Mouse (Mus musculus) thymus, postnatal 25 days (tissue): ENCODE results near the gene Ick.
"Not testable (repeated sequence)": the region's sequence is repeated elsewhere in the genome, so short reads cannot be mapped to it uniquely, and the experiment has no call there.

Experiments used
- DNase-seq: peaks from one replicate; pipeline ENCODE4 v3.0.0; 2022

Ick gene

DNA sequence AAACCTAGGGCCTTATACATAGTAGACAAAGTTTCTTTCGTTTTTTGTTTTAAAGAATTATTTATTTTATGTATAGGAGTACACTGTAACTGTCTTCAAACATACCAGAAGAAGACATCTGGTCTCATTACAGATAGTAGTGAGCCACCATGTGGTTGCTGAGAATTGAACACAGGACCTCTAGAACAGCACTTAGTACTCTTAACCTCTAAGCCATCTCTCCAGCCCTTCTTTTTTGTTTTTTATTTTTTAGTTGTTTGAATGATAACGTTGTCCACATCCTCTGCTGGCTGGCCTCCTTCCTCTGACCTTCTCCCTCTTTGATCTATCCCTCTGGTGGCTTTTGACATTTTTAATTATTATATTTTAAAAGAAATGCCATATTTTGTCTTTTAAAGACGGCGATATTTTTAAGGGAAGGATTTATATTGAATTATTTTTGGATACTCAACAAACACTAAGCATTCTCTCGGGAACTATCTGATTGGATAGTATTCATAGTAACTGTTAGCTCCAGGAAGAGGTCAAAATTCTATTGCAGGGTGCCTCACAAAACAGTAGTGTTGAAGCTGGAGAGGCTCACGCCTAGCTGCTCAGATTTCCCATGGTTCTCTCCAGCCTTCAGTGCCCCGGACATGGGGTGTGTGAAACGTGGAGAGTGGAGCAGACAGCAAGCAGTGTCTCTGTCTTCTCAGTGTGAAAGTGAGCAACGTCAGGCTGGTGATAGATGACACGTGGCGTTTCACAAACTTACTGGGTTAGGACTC is 45.4 kb downstream of the Ick start:
- DNase-seq = no peak

GRCm38 (mm10) chr9:78157221-78157620 is 48.2 kb downstream of the Ick start:
- DNase-seq = no peak

GRCm38 (mm10) chr9:78163291-78163690 is 54.3 kb downstream of the Ick start:
- no peak for DNase-seq

- no peak for DNase-seq
These were observed 55.7 kb downstream of the Ick start for GRCm38 (mm10) chr9:78164741-78165140.

DNA sequence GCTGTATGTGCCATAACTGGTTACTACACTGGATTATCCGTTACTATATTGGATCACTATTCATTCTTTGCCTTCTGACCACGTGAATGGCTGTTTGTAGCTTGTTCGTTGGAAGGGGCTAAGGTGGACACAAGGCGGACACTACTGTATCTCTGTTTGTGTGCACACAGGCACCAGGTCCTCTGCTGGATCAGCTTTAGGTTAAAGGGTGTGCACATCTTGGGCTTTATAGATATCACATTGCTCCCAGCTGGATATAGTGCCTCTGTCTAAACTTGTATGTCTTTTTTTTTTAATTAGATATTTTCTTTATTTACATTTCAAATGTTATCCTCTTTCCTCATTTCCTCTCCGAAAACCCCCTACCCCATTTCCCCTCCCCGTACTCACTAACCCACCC is 56.5 kb downstream of the Ick start:
- DNase-seq = no peak

DNA sequence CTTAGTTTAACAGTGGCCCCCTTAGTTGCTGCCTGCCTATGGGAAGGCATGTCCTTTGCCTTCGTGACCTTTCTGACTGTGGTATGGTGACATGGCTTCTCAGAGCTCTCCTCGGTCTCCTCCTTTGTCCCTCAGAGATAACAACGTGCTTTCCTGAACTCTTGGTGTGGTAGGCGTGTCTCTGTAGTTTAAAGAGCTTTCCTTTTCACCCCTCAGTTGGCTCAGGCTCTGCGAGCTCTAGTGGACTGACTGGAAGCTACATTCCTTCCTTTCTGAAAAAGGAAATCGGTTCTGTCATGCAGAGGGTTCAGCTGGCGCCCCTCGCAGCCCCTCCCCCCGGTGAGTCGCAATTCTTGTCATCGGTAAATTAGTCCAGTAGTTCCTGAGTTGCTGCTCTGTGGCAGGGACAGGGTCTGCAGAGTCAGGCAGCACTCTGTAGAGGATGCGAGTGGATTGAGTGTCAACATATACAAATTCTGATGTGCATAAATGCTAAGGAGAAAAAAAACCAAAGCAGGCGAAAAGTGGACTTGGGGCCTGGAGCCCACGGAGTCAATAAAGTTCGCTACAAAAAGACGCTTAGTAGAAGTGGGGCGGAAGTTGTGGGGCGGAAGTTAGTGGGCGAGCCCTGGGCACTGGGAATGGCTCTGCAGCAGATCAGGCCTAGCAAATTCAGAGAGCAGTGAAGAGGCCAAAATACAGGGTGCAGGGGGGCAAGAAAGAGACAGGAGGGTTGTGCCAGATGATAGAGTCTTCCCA is 57.9 kb downstream of the Ick start:
- DNase-seq = no peak

DNA sequence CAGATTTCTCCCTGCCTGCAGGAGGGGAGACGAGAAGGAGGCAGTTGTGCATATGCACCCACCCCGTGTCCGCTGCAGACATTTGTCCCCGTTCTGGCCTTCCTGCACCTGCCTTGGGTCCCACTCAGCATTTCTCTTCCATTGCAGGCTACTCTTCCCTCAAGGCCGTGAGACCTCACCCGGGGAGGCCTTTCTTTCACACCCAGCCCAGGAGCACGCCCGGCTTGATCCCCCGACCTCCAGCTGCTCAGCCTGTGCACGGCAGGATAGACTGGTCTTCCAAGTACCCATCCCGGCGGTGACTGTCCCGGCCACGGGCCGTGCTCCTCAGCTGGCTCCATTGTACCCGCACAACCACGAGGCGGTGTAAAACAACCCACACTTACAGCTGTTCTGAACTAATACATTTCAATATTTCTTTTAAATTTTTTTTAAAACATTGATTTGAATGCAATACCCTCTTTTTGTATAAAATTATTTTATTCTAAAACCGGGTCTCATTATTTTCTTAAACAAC is 58.5 kb downstream of the Ick start:
- no peak for DNase-seq

DNA sequence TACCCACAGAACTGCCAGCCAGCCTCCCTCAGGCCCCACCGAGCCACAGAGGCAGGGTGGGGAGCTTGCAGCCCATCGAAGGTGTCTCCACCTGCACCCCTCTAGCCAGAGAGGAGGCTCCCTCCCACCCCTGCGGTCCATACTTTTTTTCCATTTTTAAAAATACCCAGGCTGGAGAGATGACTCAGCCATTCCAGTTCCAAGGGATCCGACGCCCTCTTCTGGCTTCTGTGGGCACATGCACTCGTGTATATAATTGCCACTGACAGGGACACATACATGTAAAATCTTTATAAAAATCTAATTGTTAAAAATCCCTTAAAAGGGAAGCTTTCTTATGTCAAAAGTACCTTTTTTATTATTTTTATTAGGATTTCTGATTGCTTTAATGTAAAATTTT is 59.9 kb downstream of the Ick start:
- no peak for DNase-seq

- DNase-seq = no peak
These were observed 65.0 kb downstream of the Ick start for GRCm38 (mm10) chr9:78174016-78174415.

DNA sequence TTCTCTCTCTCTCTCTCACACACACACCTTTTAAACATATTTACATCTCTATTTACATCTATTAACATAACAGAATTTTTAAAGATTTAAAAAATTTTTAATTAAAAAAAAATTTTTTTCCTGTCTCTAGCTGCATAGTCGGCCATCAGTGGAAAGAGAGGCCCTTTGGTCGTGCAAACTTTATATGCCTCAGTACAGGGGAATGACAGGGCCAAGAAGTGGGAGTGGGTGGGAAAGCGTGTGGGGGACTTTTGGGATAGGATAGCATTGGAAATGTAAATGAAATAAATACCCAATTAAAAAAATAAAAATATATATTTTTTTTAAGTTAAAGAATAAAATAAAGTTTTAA is 65.9 kb downstream of the Ick start:
- not testable (repeated sequence) for DNase-seq

DNA sequence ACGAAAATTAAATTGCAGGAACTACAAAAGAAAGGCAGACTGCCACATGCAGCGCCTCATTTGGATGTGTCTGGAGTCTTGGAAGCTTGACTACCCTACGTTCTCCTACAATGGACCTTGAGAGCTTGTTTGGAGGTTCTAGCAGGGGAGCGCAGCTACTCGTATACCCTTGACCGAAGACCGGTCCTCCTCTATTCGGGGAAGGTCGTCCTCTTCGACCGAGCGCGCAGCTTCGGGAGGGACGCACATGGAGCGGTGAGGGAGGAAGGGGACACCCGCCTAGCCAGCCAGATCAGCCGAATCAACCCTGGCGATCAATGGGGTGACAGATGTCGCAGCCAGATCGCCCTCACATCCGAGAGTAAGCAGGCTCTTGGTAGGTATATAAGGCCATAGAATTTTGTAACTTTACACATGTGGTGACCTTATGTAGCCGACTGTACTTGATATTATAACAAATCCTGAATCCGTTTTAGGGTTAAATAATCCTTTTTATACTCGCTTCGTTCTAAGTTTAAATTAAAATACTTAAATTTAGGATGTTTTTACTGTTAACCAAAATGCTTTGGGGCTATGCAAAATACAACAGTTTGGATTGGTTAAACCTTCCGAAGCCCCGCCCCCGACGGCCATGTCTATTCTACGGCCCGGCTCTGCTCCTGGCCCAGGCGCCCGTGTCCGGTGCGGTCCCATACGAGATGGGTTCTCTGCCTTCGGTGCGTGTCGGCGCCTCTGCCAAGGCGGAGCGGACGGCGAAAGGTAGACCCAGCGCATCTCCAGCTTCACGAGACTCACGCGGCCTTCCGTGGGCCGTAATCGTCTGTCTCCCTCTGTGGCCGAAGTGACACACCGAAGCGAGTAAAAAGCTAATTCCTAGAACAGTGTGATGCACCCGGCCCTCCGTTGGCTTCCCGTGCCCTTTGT is 66.5 kb downstream of the Ick start:
- peak; percentile 94 for DNase-seq

GRCm38 (mm10) chr9:78176201-78176727 is 67.3 kb downstream of the Ick start:
- peak; percentile 63 for DNase-seq

DNA sequence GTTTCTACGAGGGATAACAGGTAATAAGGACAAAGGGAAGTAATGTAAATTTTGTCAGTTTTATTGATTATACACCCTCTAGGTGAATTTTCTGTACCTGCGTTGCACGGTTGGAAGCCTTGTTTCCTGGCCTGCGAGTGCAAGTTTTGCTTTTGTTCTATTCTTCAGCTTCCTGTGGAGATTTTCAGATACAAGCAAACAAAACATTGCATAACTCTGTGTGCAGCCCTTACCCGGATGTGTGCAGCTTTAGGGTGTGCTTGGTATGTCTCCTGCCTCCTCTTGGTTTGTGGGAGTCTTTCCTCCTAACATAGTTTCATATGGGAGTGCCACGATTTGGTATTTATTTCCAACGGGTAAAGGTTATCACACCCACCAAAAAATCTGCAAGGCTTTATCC is 67.8 kb downstream of the Ick start:
- DNase-seq = peak; percentile 50

DNA sequence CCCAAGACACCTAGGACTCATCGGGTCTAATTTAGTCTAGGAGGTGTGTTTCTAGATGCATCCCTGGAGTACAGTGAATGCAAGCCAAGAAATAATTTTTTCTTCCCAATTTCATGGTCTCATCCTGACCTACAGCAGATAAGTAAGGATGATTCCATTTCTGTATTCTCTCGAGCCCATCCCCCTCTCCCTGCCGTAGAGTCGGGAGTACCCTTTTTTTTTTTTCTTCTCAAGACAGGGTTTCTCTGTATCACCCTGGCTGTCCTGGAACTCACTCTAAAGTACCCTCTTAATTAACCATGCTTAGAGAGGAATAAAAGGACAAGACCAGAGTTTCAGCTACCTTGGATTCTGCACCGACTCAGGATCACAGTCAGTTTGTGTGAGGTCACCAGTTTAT is 69.2 kb downstream of the Ick start:
- DNase-seq = no peak

DNA sequence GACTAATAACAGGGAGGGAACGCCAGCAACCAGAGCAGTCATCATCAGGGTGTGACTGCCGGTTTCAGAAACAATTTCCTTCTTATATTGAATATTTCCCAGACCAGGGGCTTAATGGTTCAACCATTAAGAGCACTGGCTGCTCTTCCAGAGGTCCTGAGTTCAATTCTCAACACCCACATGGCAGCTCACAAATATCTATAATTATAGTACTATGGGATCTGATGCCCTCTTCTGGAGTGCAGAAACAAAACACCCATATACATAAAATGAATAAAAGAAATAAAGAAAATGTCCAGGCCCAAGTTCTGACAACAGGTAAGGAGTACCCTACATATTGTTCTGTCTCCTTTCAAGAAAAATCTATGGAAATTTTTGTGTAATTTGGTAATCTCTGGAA is 70.1 kb downstream of the Ick start:
- no peak for DNase-seq

- not testable (repeated sequence) for DNase-seq
These were observed 73.5 kb downstream of the Ick start, which contains the start of gene Gsta4 for GRCm38 (mm10) chr9:78182474-78182873. Gsta4 (plus strand) TSS chr9:78182774.

- no peak for DNase-seq
These were observed 76.7 kb downstream of the Ick start for GRCm38 (mm10) chr9:78185686-78186085.

DNA sequence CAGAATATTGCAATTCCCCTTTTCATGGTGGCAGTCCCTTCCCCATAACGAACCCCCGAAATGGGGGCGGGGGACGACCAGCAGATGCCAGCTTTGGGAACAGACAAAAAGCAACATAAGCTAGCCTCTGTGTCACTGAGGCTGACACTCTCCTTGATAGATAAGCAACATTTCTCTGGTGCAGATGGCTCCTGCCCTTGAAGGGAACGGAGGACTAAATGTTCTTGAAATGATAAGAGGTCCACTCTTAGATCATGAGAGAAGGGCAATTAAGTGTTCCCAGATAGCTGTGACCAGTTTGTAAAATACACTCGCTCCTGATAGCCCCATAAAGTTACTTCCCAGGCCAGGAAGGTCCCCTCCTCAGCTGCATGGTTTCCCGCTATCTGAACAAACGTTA is 79.9 kb downstream of the Ick start:
- DNase-seq = no peak

GRCm38 (mm10) chr9:78190651-78191634 is 82.0 kb downstream of the Ick start:
- DNase-seq = no peak

- peak; percentile 75 for DNase-seq
These were observed 82.7 kb downstream of the Ick start for GRCm38 (mm10) chr9:78191736-78192135.

DNA sequence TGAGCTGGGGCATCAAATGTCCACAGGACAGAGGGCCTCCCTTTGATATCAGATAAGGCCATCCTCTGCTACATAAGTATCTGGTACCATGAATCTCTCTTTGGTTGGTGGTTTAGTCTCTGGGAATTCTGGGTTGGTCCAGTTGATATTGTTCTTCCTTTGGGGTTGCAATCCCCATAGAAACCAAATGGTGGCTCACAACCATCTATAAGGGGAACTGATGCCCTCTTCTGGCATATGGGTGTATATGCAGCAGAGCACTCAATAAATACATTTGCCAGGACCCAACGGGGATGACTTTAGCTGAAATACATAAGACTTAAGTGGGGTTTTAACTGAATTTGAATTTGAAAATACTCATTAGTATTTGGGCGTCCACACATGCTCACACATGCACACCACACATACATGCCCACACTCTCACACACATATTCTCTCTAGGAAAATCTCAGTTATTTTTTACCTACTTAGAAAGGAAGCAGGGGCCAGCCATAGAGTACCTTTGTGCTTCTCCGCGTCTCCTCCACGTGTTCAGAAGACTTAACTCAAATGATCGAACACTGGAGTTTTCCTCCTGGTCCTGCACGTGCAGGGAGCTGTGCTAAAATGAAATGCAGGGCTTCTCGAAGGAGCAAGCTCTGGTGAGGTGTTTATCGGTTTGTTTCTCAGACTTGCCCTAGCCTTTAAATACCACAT is 85.1 kb downstream of the Ick start:
- DNase-seq = peak; percentile 55
